In genomic region chr9:105048351-105048750, GRCm38 (mm10) we compare ENCODE assay signal across 11 mouse cellular contexts. TPM values are rescaled to one million over a fixed set of nuclear protein-coding genes. Genes with fewer than 3 reads are reported as not detected.
DNase-seq lines count a peak whose midpoint lies in the region; ATAC-seq lines count a peak whose summit lies in the region.
"Had no signal": no experiment of that assay in that cellular context is flagged by ENCODE, and none has a peak within 500 bp of the region (broad histone marks: within the 10 kb centered on the region; RNA-seq: fewer than 3 reads in every experiment).

No protein-coding gene starts in this region.

- ATAC-seq in neural tube, embryonic 13.5 days (ENCODE audit: low read depth) = peak; percentile 50
- peak; percentile 81 for ATAC-seq in midbrain, embryonic 15.5 days (replicated peaks)
- ATAC-seq in kidney, embryonic 14.5 days (ENCODE audit: low FRiP score, low TSS enrichment) = no peak
- ATAC-seq in activated CD4-positive, CD25-positive, alpha-beta regulatory T cell, adult 4 months = no peak

- no peaks in the 10 kb centered on the region for H3K36me3 ChIP-seq in neural tube, embryonic 13.5 days
- no peaks in the 10 kb centered on the region for H3K36me3 ChIP-seq in midbrain, embryonic 15.5 days (replicated peaks)
- no peaks in the 10 kb centered on the region for H3K36me3 ChIP-seq in kidney, embryonic 14.5 days (ENCODE audit: control insufficient read depth, insufficient read depth, low read length)
- H3K36me3 ChIP-seq: limb, embryonic 12.5 days; stomach, embryonic 15.5 days had no signal

- no peaks in the 10 kb centered on the region for H3K9me3 ChIP-seq in neural tube, embryonic 13.5 days
- no peaks in the 10 kb centered on the region for H3K9me3 ChIP-seq in midbrain, embryonic 15.5 days
- H3K9me3 ChIP-seq in kidney, embryonic 14.5 days (ENCODE audit: control insufficient read depth, low read length) = no peaks in the 10 kb centered on the region
- H3K9me3 ChIP-seq: limb, embryonic 12.5 days; stomach, embryonic 15.5 days had no signal

- no peak for DNase-seq in neural tube, embryonic 10.5 days (ENCODE audit: extremely low spot score, low spot score)
- peak; percentile 71 for DNase-seq in layer of hippocampus, adult 9-11 months
- DNase-seq in kidney, adult 9 months = no peak
- DNase-seq in adrenal gland, postnatal 14 days = no peak
- DNase-seq: heart, postnatal 4 days had no signal

- WGBS in neural tube, embryonic 13.5 days = 38% methylated on average over 10 of the region's 10 CpGs
- WGBS in midbrain, embryonic 15.5 days = 23% methylated on average over 10 of the region's 10 CpGs
- WGBS in kidney, embryonic 14.5 days = 70% methylated on average over 10 of the region's 10 CpGs

- H3K4me3 ChIP-seq in neural tube, embryonic 13.5 days = no peak overlapping the region
- H3K4me3 ChIP-seq in midbrain, embryonic 15.5 days = no peak overlapping the region
- H3K4me3 ChIP-seq in kidney, embryonic 14.5 days (ENCODE audit: low read length) = no peak overlapping the region
- H3K4me3 ChIP-seq: limb, embryonic 12.5 days; stomach, embryonic 15.5 days had no signal

- H3K27ac ChIP-seq in neural tube, embryonic 13.5 days (replicated peaks) = peak overlapping the region; percentile 59
- H3K27ac ChIP-seq in midbrain, embryonic 15.5 days = peak overlapping the region; percentile 74
- H3K27ac ChIP-seq in kidney, embryonic 14.5 days (ENCODE audit: low read depth, low read length) = no peak overlapping the region
- H3K27ac ChIP-seq: limb, embryonic 12.5 days; stomach, embryonic 15.5 days had no signal

- peaks cover 12% of the 10 kb centered on the region for H3K4me1 ChIP-seq in neural tube, embryonic 13.5 days (replicated peaks)
- peaks cover 18% of the 10 kb centered on the region for H3K4me1 ChIP-seq in midbrain, embryonic 15.5 days
- no peaks in the 10 kb centered on the region for H3K4me1 ChIP-seq in kidney, embryonic 14.5 days (ENCODE audit: control insufficient read depth, insufficient read depth, low read length)
- H3K4me1 ChIP-seq: limb, embryonic 12.5 days; stomach, embryonic 15.5 days had no signal

- H3K27me3 ChIP-seq in neural tube, embryonic 13.5 days = no peaks in the 10 kb centered on the region
- no peaks in the 10 kb centered on the region for H3K27me3 ChIP-seq in midbrain, embryonic 15.5 days (replicated peaks)
- H3K27me3 ChIP-seq in kidney, embryonic 14.5 days (ENCODE audit: control insufficient read depth, insufficient read depth, low read length) = no peaks in the 10 kb centered on the region
- H3K27me3 ChIP-seq: limb, embryonic 12.5 days; stomach, embryonic 15.5 days had no signal

- H3K4me2 ChIP-seq in neural tube, embryonic 13.5 days = no peak overlapping the region
- no peak overlapping the region for H3K4me2 ChIP-seq in midbrain, embryonic 15.5 days
- no peak overlapping the region for H3K4me2 ChIP-seq in kidney, embryonic 14.5 days (replicated peaks; ENCODE audit: low read depth, low read length)
- H3K4me2 ChIP-seq: limb, embryonic 12.5 days; stomach, embryonic 15.5 days had no signal

- H3K9ac ChIP-seq in neural tube, embryonic 13.5 days = no peak overlapping the region
- no peak overlapping the region for H3K9ac ChIP-seq in midbrain, embryonic 15.5 days
- no peak overlapping the region for H3K9ac ChIP-seq in kidney, embryonic 14.5 days (ENCODE audit: low read depth, low read length)
- H3K9ac ChIP-seq: limb, embryonic 12.5 days; stomach, embryonic 15.5 days had no signal

RNA-seq across cellular contexts. Expression of gene Mrpl3, which starts 4.7 kb away (rescaled TPM):
- 103 and 104 TPM in 2 replicates for polyA plus RNA-seq in neural tube, embryonic 13.5 days (2015; fragmentation: Nextera tagmentation; extraction: Ambion mirVana)
- 86.7 and 92.4 TPM in 2 replicates for polyA plus RNA-seq in midbrain, embryonic 15.5 days (2015; fragmentation: Nextera tagmentation; extraction: Ambion mirVana)
- 95.8 and 127 TPM in 2 replicates for polyA plus RNA-seq in kidney, embryonic 14.5 days (2014; fragmentation: Nextera tagmentation; extraction: Ambion mirVana)
- 111 and 120 TPM in 2 replicates for total RNA-seq in adrenal gland, postnatal 14 days (2021)
- 10 to 100 TPM; 26.8 to 29.4 TPM for polyA plus RNA-seq in activated CD4-positive, CD25-positive, alpha-beta regulatory T cell, adult 4 months (2017; shearing (Covaris generic))

Comparison
In these comparisons a context has a peak if more than half of its experiments do, and no peak if none do; other contexts are left out.
1. ATAC-seq: peak in neural tube, embryonic 13.5 days (single experiment) and midbrain, embryonic 15.5 days (single experiment); none in kidney, embryonic 14.5 days (single experiment) and activated CD4-positive, CD25-positive, alpha-beta regulatory T cell, adult 4 months (single experiment).